Mouse (Mus musculus): Measurements from ENCODE around the gene Cklf. TPM values are rescaled to one million over a fixed set of nuclear protein-coding genes. Genes with fewer than 3 reads are reported as not detected.
"Not testable (repeated sequence)": the region's sequence is repeated elsewhere in the genome, so short reads cannot be mapped to it uniquely, and the experiment has no call there.

Cklf gene
- total RNA-seq, 2 experiments from 2014 or later: 86.6 to 187 TPM

DNA sequence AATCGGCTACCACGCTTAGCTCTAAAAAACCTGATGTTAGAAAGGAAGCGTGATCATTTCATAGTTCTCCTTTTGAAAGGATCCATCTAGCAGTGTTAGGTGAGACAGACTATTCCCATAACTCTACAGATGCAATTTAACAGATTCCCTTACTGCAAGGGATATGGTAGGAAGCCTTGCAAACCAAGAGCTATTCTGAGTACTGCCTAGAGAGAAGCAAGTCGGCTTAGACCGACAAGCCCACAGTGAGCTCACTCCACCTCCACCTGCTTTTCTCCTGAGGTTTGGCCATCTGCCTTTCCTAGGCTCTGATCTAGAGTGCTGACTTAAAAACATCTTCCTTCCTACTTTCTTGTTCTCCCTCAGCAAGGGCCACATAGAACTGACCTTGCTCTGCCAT lies 11.1 kb downstream of the Cklf start:
- not testable (repeated sequence) for DNase-seq

DNA sequence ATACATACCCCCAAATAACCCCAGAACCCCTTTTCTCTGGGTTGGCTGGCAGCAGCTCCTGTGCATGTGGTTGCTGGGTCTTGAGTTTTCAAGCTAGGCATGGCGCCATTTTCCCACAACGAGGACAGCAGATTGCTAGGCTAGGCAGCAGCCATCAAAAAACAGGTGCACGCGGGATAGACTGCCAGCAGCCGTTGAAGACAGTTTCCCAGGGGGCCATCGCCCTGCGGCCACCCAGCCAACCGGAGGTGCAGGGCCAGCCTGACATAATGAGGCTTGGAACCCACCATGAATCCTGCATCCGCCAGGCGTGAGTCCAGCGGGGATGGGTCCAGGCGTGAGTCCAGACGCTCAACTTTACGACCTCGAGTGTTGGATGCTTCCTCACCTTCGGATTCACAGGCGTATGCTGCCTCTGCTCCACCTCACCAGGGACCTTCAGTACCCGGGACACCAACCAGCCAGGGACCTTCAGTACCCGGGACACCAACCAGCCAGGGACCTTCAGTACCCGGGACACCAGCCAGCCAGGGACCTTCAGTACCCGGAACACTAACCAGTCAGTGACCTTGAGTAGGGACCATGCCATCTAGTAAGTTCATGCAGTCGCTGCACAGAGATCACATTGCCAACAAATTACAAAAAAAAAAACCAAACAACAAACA lies 13.7 kb downstream of the Cklf start:
- DNase-seq: peak; percentile 52 to 61

DNA sequence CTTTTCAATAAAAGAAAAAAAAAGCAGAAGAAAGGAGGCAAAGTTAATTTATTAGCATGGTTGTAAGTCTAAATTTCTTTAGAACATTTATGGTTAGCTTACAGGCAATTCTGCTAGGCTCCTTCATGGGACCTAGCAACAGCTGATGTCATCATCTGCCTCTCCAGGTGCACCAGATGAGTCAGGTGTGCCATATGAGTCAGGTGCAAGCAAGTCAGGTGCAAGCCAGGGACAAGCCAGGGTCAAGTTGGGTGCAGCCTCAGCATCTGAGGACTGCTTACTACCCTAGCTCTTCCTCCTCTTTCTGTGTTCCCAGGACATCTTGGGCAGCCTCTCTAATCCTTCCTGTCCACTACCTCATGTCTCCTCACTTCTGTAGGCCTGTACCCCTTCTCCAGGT lies 17.7 kb downstream of the Cklf start:
- no peak for DNase-seq

DNA sequence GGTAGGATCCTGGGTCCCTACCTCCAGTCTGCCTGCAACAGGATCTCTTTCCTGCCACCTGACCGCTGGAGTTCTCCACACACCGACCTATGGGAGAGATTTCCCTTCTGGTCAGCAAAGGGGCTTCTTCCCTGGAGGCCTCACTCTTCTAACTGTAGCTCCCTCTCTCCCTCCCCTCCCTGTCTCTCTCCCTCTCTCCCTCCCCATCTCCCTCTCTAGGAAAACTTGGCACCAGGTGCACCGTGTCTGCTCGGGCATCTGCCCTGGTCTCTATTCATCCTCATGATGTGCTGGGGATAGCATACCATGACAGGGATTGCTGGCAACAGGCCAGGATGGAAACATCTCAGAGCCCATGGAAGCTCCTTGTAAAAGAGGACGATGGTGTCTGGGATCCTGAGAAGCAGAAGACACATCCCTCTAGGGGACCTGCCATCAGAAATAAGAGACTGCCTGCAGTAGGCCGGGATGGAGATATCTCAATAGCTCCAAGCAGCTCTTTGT lies 18.3 kb downstream of the Cklf start:
- DNase-seq: no peak

- peak in 1 of 2 experiments; percentile 22 for DNase-seq
Observed at GRCm38 (mm10) chr8:104293081-104293480, 42.4 kb downstream of the Cklf start, which contains the start of gene Cmtm2a. TSS of gene Cmtm2a (minus strand) at chr8:104293181.

DNA sequence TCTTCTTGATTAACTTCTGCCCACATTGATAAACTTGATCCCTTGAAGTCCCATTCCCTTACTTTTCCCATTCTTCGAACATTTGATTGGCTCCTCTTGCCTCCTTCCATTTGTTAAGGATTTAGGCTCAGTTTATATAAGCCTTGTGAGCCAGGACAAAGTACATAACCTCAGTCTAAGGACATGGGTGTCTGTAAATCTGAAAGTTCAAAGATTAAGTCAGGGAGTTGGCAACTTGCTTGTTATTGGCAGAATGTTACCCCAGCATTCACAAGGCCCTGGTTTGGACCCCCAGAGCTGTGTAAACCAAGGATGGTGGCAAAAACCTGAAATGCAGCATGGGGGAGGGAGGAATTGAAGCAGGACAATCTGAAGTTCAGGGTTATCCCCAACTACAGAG lies 43.7 kb downstream of the Cklf start:
- no peak for DNase-seq

DNA sequence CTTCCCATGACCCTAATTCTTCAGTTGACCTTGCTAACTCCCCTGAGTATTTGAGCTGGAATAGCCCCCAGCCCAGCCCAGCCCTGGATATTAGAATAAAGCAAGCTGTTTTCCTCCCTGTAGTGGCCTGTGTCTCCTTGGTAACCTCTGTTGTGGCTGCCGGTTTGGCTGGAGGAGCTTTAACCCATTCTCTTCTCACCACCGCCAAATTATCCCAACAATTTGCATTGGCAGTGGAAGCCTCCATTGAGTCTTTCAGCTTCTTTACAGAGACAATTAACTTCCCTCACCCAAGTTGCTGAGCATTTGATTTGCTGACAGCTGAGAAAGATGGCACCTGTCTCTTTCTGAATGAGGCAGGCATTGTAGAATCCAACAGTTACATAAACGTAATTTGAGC lies 50.9 kb downstream of the Cklf start:
- DNase-seq: not testable (repeated sequence)

DNA sequence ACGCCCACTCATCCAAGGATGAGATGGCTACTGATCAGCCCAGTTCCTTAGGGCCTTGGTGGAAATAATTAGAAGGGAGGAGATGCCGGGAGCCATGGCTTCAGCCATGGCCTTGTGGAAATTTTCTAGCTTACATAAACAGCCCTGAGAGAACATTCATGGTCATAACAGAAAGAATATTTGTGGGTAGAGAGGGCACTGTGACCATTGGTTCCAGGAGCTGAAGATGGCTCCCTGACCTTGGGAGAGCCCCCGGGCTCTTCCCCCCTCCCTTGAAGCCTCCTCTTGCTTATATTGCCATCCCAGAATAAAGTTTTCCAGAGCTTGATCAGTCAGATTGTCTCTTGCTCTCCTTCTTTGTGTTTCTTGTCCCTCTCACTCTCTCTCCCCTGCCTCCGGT lies 51.9 kb downstream of the Cklf start:
- peak in 1 of 2 experiments; percentile 22 for DNase-seq

- no peak for DNase-seq
Observed at GRCm38 (mm10) chr8:104304962-104305361, 54.3 kb downstream of the Cklf start.

GRCm38 (mm10) chr8:104308341-104308740 lies 57.7 kb downstream of the Cklf start:
- not testable (repeated sequence) for DNase-seq

GRCm38 (mm10) chr8:104309441-104310155 lies 58.9 kb downstream of the Cklf start, which contains the start of the genes Gm45711 and Cmtm1:
TSS of gene Gm45711 (minus strand) at chr8:104310081.
TSS of gene Cmtm1 (minus strand) at chr8:104310145.
- DNase-seq: peak; percentile 78 to 85

GRCm38 (mm10) chr8:104312023-104312422 lies 61.4 kb downstream of the Cklf start:
- DNase-seq: not testable (repeated sequence)

- peak in 1 of 2 experiments; percentile 31 for DNase-seq
Observed at GRCm38 (mm10) chr8:104313311-104313710, 62.6 kb downstream of the Cklf start.

Other genes starting within 250 kb of the Cklf start
- 10 to 100 TPM; 44.1 to 61.4 TPM for gene Cdh5, start 149.2 kb upstream of the Cklf start, total RNA-seq (2021)
- 10 to 100 TPM in 1 of 2 experiments, 1 to 10 TPM in 1; 5.3 to 20.8 TPM for gene Bean1, start 80.4 kb upstream of the Cklf start, total RNA-seq (2021)
- gene Tk2, start 2.3 kb upstream of the Cklf start, total RNA-seq (2021): 10 to 100 TPM; 79.2 to 80.0 TPM
- under 1 TPM; 0.89 to 0.92 TPM for gene Cmtm2a, start 42.3 kb downstream of the Cklf start, total RNA-seq (2021)
- not detected for gene Gm45711, start 59.2 kb downstream of the Cklf start, total RNA-seq (2021)
- not detected for gene Cmtm1, start 59.3 kb downstream of the Cklf start, total RNA-seq (2021)
- gene Gm11020, start 70.7 kb downstream of the Cklf start, total RNA-seq (2021): not detected
- gene Cmtm2b, start 71.4 kb downstream of the Cklf start, total RNA-seq (2021): under 1 TPM in 1 of 2 experiments, not detected in 1; 0.46 TPM
- 100 to 1,000 TPM in 1 of 2 experiments, 10 to 100 TPM in 1; 65.8 to 153 TPM for gene Cmtm3, start 88.5 kb downstream of the Cklf start, total RNA-seq (2021)
- gene Cmtm4, start 144.9 kb downstream of the Cklf start, total RNA-seq (2021): 10 to 100 TPM; 47.7 to 60.9 TPM
- gene Dync1li2, start 192.2 kb downstream of the Cklf start, total RNA-seq (2021): 100 to 1,000 TPM; 122 to 135 TPM